Mouse (Mus musculus) E14TG2a.4 (cell line): ENCODE measurements around the gene Rfpl4.
"Not testable (repeated sequence)": the region's sequence is repeated elsewhere in the genome, so short reads cannot be mapped to it uniquely, and the experiment has no call there.

Experiments
- H3K27me3 ChIP-seq: 2 replicates; pipeline ENCODE4 v1.6.1; 2014; ENCODE audit warnings: low read length, control low read depth; ENCODE audit not compliant: insufficient read depth
- H3K36me3 ChIP-seq: 2 replicates; pipeline ENCODE4 v1.6.1; 2014; ENCODE audit warnings: low read length, control low read depth; ENCODE audit not compliant: insufficient read depth
- H3K4me1 ChIP-seq: replicated peaks from 2 replicates; pipeline ENCODE4 v1.6.1; 2014; ENCODE audit warnings: low read depth, low read length, control low read depth
- H3K4me3 ChIP-seq: replicated peaks from 2 replicates; pipeline ENCODE4 v1.5.1; 2014; ENCODE audit warnings: mild to moderate bottlenecking, low read length
- H3K9me3 ChIP-seq: 2 replicates; pipeline ENCODE4 v1.6.1; 2014; ENCODE audit warnings: low read length, control low read depth
- CTCF ChIP-seq: conservative IDR thresholded peaks from 2 replicates; pipeline ENCODE4 v1.5.1; 2014; ENCODE audit warnings: low read length
- NANOG ChIP-seq: IDR thresholded peaks from 2 replicates; pipeline ENCODE4 v1.6.1; 2014; ENCODE audit warnings: borderline replicate concordance, low read length, mixed read lengths
- POU5F1 ChIP-seq: IDR thresholded peaks from 2 replicates; pipeline ENCODE4 v1.6.1; 2014; ENCODE audit warnings: low read length, borderline replicate concordance

Rfpl4 gene

DNA sequence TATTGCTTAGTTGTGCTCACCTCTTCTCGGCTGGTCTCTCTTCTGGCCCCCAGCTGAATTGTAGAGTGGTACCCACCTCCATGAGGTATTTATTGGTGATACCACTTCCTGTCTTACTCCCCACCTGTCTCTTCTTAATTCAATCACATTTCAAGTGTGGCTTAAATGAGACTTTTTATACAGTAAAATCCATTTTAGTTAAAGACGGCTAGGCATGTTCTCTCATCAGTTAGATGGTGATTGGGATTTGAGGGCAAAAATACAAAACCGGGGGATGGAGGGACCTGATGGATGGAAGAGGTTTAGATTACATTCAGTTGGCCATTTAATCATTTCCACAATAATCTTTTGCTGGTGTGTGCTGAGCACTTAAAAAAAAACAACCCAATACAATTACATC, at the start of gene Rfpl4:
Gene Rfpl4, minus strand, starts transcription at position 101 of the 400 bp plus-strand sequence.
- Histone ChIP-seq H3K27me3 (no peaks in the 10 kb centered on the region), H3K4me1 (peaks cover 18% of the 10 kb centered on the region), H3K9me3 (no peaks in the 10 kb centered on the region), H3K4me3 (no peak within 1 kb of the TSS), H3K36me3 (no peaks in the 10 kb centered on the region)
- no peak for TF ChIP-seq POU5F1
- TF ChIP-seq NANOG = no peak
- no peak for TF ChIP-seq CTCF

DNA sequence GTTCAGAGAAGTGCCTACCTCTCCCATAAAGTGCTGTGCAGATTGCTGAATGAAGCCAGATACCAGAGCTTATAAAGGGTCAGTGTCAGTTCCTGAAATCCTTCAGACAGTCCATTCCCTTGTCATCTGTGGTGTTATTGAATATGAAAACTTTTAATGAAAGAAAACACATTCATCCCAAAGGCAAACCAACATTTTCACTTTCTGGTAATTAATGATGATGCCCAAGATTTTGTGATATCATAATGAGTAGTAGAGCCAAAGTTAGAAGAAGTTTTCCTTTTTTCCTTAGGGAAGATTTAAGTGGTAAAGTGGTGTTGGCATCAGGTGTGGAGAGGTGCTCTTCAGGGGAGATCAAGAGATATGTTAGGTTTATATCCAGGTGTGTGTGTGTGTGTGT, 32.8 kb upstream of the Rfpl4 start, which contains the start of gene Vmn1r55:
Gene Vmn1r55, minus strand, starts transcription at position 101 of the 400 bp plus-strand sequence.
- H3K36me3 ChIP-seq, H3K27me3 ChIP-seq, H3K4me1 ChIP-seq, H3K9me3 ChIP-seq, H3K4me3 ChIP-seq: not testable (repeated sequence)

DNA sequence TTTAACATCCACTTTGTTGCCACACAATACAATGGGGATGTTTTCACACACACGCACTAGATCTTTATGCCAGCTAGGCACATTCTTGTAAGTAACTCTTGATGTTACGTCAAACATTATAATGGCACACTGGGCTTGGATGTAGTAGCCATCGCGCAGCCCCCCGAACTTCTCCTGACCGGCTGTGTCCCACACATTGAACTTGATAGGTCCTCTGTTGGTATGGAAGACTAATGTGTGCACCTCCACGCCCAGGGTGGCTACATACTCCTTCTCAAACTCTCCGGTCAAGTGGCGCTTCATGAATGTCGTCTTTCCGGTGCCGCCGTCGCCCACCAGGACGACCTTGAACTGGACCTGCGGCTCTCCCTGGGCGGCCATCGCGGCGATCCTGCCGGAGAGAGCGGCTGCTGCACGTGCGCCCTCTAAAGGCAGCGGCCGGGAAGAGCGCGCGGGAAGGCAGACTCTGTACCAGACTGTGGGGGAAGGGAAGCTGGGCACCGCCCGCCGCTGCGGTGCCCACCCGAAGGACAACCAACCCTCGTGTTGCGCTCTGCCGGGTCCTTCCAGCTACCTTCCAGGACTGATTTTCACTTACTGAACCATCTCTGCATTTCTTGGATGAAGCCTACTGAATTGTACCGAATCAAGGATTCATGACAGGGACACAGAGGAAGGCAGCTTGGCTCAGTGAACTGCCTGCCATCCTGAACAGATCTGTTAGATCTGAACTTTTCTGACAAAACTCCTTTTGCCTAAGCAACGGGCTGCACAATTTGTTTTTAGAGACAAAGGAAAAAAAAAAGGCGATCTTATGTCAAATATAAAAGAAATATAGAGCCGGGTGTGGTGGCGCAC, 9.0 kb upstream of the Rfpl4 start, which contains the start of gene Rasl2-9:
Gene Rasl2-9, minus strand, starts transcription at position 402 of the 858 bp plus-strand sequence.
- Histone ChIP-seq H3K36me3 (no peaks in the 10 kb centered on the region), H3K27me3 (peaks cover 14% of the 10 kb centered on the region), H3K9me3 (no peaks in the 10 kb centered on the region), H3K4me1 (peaks cover 7% of the 10 kb centered on the region; the same call in 1 of the 2 replicates), H3K4me3 (peak within 1 kb of the TSS; percentile 74)
- TF ChIP-seq CTCF = peak; percentile 32
- no peak for TF ChIP-seq NANOG

DNA sequence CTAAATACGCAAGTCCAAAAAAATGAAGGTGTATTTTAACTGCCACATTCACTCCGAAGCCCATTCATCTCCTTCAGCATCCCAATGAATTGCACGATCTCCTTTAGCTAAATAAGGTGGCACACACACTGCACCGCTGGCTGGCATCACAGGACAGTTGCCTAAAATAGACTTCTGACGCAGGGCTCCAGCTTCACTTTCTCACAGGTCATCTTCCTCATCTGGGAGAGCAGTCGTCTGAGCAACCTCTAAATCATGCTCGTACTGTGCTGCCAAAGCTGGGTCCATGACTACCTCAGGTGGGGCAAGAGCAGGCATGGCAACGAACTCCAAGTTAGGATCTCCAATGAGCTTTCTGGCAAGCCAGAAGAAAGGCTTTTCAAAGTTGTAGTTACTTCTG, 8.3 kb upstream of the Rfpl4 start:
- H3K9me3 ChIP-seq = no peaks in the 10 kb centered on the region
- TF ChIP-seq POU5F1 (no peak), CTCF (no peak), NANOG (no peak)
- H3K4me1 ChIP-seq = peaks cover 7% of the 10 kb centered on the region; the same call in 1 of the 2 replicates
- H3K36me3 ChIP-seq = no peaks in the 10 kb centered on the region
- H3K4me3 ChIP-seq = no peak overlapping the region
- peaks cover 14% of the 10 kb centered on the region for H3K27me3 ChIP-seq

DNA sequence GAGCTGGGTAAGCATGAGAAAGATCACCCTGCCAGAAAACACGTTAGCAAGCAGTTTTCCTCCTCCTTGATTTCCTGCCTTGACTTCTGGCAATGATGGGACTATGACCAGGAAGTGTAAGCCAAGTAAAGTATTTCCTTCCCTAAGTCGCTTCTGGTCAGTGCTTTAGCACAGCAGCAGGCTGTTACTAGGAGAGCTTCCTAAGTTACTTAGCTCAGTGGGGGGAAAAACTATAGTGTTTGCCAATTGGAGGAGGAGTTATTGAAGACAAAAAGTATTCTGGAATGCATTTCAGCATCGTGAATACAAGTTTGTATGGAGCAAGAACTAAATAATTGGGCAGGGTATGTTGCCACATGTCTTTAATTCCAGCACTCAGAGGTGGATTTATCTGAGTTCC, 4.0 kb downstream of the Rfpl4 start:
- H3K4me3 ChIP-seq = no peak overlapping the region
- TF ChIP-seq NANOG (no peak), POU5F1 (no peak), CTCF (no peak)
- no peaks in the 10 kb centered on the region for H3K27me3 ChIP-seq
- H3K4me1 ChIP-seq = peaks cover 5% of the 10 kb centered on the region
- no peaks in the 10 kb centered on the region for H3K36me3 ChIP-seq
- no peaks in the 10 kb centered on the region for H3K9me3 ChIP-seq

DNA sequence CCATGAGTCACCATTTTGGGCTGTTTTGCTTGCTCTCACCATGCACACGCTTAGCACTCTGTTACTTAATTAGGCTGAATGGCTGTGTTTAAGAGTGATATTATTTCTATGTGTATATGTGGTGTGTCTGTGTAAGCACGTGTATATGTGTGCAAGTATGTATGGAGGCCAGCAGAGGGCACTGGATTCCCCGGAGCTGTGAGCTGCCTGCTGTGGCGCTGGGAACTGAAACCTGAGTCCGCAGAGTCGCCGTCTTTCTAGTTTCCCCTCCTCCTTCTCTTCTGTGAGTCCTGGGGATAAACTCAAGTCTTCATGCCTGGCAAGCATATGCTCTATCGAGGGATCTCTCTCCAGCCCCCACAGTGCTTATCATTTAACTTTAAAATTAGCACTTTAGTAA, 7.4 kb downstream of the Rfpl4 start:
- TF ChIP-seq CTCF (peak; percentile 36; the same call in 1 of the 2 replicates), POU5F1 (no peak)
- H3K4me3 ChIP-seq = no peak overlapping the region
- no peaks in the 10 kb centered on the region for H3K4me1 ChIP-seq

DNA sequence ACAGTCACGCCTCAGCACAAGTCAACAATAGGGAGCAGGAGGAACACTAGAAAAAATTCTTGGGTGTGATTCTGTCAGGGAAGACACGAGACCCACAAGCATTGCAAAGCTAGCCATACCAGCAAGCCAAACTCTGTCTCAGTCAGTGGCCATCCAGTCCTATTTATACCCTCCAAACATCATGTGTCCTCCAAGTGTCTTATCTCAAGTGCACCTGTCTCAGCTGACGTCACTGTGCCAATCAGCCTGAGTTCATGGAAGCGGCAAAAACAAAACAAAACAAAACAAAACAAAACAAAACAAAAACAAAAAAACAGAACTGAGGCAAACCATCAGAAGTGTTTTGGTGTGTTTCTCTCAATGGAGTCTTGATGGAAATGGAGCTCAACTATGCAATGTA, 8.5 kb downstream of the Rfpl4 start:
- H3K4me1 ChIP-seq = no peaks in the 10 kb centered on the region
- no peak overlapping the region for H3K4me3 ChIP-seq
- TF ChIP-seq NANOG = no peak
- no peak for TF ChIP-seq POU5F1
- TF ChIP-seq CTCF = no peak
- H3K27me3 ChIP-seq = no peaks in the 10 kb centered on the region
- no peaks in the 10 kb centered on the region for H3K9me3 ChIP-seq
- H3K36me3 ChIP-seq = no peaks in the 10 kb centered on the region

More for the DNA sequence above, 7.4 kb downstream of the Rfpl4 start:
- Histone ChIP-seq H3K9me3 (no peaks in the 10 kb centered on the region), H3K36me3 (no peaks in the 10 kb centered on the region), H3K27me3 (no peaks in the 10 kb centered on the region)

DNA sequence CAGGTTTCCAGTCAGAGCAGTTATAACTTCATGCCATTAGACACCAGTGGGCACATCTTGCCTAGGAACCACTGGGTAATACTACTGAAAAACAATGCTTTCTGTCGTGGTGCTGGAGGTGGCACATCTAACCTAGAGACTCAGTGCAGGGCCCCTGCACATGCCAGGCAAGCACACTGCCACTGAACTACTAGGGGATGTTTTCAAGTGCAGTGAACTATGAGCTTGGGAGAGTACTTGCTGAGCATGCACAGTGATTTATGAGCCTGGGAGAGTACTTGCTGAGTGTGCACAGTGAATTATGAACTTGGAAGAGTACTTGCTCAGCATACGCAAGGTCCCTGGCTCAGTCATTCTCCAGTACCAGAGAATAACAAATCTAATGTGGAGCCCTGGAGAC, 14.2 kb downstream of the Rfpl4 start:
- TF ChIP-seq NANOG (no peak), POU5F1 (no peak), CTCF (no peak)

DNA sequence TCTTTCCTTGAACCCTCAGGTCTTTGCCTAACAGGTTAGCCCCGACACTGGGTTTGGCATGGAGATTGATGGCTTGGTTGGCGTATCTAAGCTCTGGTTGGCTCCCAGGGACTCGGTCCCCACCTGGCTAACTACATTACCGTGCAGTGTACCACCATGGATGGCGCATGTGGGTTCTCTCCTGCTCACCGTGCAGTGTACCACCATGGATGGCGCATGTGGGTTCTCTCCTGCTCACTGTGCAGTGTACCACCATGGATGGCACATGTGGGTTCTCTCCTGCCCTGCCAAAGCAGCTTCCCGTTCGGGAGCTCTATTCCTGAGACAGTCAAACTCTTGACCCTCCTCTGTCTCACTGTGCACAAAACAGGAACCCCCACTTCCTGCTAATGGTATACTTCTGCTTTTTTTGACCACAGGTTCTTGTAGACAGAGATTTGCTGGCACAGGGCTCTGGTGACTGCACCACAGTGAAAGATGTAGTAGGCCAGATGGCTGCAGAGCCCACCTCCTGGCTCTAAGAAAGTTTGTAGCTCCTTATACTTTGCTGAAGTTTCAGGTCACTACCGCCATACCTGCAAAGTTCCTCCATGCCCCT, 15.6 kb downstream of the Rfpl4 start:
- H3K9me3 ChIP-seq = no peaks in the 10 kb centered on the region
- peaks cover 30% of the 10 kb centered on the region for H3K36me3 ChIP-seq
- H3K4me3 ChIP-seq = no peak overlapping the region
- TF ChIP-seq POU5F1 (no peak), NANOG (no peak), CTCF (no peak)
- H3K27me3 ChIP-seq = no peaks in the 10 kb centered on the region
- peaks cover 39% of the 10 kb centered on the region for H3K4me1 ChIP-seq

More for the DNA sequence above, 14.2 kb downstream of the Rfpl4 start:
- Histone ChIP-seq H3K36me3 (peaks cover 18% of the 10 kb centered on the region), H3K4me3 (no peak overlapping the region), H3K9me3 (no peaks in the 10 kb centered on the region), H3K4me1 (peaks cover 28% of the 10 kb centered on the region), H3K27me3 (no peaks in the 10 kb centered on the region)
